Mouse (Mus musculus) hindbrain, embryonic 13.5 days (tissue): ENCODE data around the gene Gm9573. TPM values are rescaled to one million over a fixed set of nuclear protein-coding genes. Genes with fewer than 3 reads are reported as not detected.

Experiments used
- ATAC-seq: fragments of 200-750 bp; cut with Nextera tagmentation; 2 replicates; pipeline ENCODE4 v1.8.0; 2017; ENCODE audit warnings: moderate TSS enrichment; ENCODE audit not compliant: low FRiP score
- H3K27ac ChIP-seq: fragments of 300-500 bp; sonication (generic); 2 replicates; pipeline ENCODE4 v1.5.1; 2015; ENCODE audit warnings: inconsistent platforms, mild to moderate bottlenecking, moderate library complexity
- H3K27me3 ChIP-seq: fragments of 300-500 bp; sonication (generic); 2 replicates; pipeline ENCODE4 v1.6.1; 2015; ENCODE audit warnings: mild to moderate bottlenecking, inconsistent platforms
- H3K36me3 ChIP-seq: fragments of 300-500 bp; sonication (generic); 2 replicates; pipeline ENCODE4 v1.6.1; 2015; ENCODE audit warnings: mild to moderate bottlenecking, inconsistent platforms
- H3K4me1 ChIP-seq: fragments of 300-500 bp; sonication (generic); replicated peaks from 2 replicates; pipeline ENCODE4 v1.6.1; 2015; ENCODE audit warnings: inconsistent platforms
- H3K4me2 ChIP-seq: fragments of 300-500 bp; sonication (generic); 2 replicates; pipeline ENCODE4 v1.6.1; 2015; ENCODE audit warnings: inconsistent platforms, mild to moderate bottlenecking, moderate library complexity
- H3K4me3 ChIP-seq: fragments of 300-500 bp; sonication (generic); 2 replicates; pipeline ENCODE4 v1.5.1; 2015; ENCODE audit warnings: mild to moderate bottlenecking, inconsistent platforms
- H3K9ac ChIP-seq: fragments of 300-500 bp; sonication (generic); 2 replicates; pipeline ENCODE4 v1.6.1; 2015; ENCODE audit warnings: mild to moderate bottlenecking, inconsistent platforms
- H3K9me3 ChIP-seq: fragments of 300-500 bp; sonication (generic); 2 replicates; pipeline ENCODE4 v1.6.1; 2016; ENCODE audit warnings: inconsistent platforms
- WGBS: fragments of 180-500 bp; shearing (Covaris S2); methylation state at CpG from one replicate; pipeline ENCODE4 v1.1.7; 2015; 5-methylcytosine and 5-hydroxymethylcytosine counted together
- polyA plus RNA-seq: library from polyadenylated mRNA; unstranded; fragments of >200 nt; fragmentation: Nextera tagmentation; extraction: Ambion mirVana; gene quantifications from 2 replicates; pipeline ENCODE4 v1.2.1, GENCODE M21; 2015

Gene Gm9573
- not detected in 2 replicates for polyA plus RNA-seq

DNA sequence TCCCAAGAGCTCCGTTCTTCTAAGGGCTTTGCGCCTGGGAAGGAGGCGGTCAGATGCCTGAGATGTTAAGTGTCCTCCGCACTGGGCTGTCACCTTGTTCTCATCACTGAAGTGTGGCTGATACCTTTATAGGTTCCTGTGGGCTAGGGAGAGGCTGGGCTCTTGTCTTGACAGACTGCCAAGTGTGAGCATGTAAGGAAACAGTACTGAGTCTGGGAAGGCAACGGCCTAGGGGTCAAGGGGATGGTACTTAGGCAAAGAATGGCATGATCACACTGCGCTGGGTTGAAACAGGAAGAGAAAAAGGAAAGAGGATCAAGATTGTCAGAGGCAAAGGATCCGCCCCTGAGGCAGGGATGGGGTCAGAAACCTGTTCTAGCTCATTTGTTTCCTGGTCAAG is at the start of gene Gm9573:
Gene Gm9573, minus strand, starts transcription at position 101 of the 400 bp plus-strand sequence.
- H3K27ac ChIP-seq = no peak within 1 kb of the TSS
- H3K4me2 ChIP-seq = no peak within 1 kb of the TSS
- H3K9ac ChIP-seq = no peak within 1 kb of the TSS
- H3K4me1 ChIP-seq = no peaks in the 10 kb centered on the region
- no peak within 1 kb of the TSS for H3K4me3 ChIP-seq
- no peak for ATAC-seq
- no peaks in the 10 kb centered on the region for H3K27me3 ChIP-seq
- no peaks in the 10 kb centered on the region for H3K9me3 ChIP-seq
- H3K36me3 ChIP-seq = no peaks in the 10 kb centered on the region
- WGBS = 88% methylated on average over 7 of the region's 7 CpGs

DNA sequence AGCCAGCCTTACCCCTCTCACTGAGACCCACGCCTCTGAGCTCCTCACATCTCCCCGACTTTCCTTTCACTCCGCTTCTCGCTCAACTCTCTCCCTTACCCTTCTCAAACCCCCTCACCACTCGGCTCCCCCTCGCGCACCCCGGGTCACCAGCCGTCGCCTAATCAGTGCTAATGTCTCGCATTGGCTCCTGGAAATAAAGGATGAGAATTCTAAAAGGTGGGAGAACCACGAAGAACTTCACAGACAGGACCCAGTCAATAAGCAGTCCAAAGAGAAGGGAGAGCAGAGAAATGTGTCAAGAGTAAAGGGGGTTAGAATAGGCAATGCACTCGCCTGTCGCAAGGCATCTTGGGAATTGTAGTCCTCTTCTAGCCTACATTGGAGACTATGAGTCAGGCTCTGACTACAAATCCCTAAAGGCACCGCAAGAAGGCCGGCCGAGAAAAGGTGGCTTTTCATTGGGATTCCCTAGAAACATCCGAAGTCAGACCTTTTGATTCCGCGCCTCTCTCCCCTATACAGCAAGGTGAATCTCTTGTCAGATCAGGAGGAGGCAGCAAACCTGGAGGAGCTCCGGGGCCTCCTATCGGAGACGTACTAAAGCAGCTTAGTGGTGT is 47.1 kb upstream of the Gm9573 start, which contains the start of gene Gtf2h4:
Gene Gtf2h4, minus strand, starts transcription at position 324 of the 620 bp plus-strand sequence.
- WGBS = 2% methylated on average over 23 of the region's 23 CpGs
- Histone ChIP-seq H3K27me3 (no peaks in the 10 kb centered on the region), H3K27ac (peak within 1 kb of the TSS; percentile 35; the same call in 1 of the 2 replicates), H3K36me3 (peaks cover 14% of the 10 kb centered on the region), H3K9me3 (no peaks in the 10 kb centered on the region), H3K4me2 (peak within 1 kb of the TSS; percentile 84), H3K9ac (peak within 1 kb of the TSS; percentile 90), H3K4me1 (peaks cover 10% of the 10 kb centered on the region), H3K4me3 (peak within 1 kb of the TSS; percentile 69)
- ATAC-seq = peak; percentile 95

DNA sequence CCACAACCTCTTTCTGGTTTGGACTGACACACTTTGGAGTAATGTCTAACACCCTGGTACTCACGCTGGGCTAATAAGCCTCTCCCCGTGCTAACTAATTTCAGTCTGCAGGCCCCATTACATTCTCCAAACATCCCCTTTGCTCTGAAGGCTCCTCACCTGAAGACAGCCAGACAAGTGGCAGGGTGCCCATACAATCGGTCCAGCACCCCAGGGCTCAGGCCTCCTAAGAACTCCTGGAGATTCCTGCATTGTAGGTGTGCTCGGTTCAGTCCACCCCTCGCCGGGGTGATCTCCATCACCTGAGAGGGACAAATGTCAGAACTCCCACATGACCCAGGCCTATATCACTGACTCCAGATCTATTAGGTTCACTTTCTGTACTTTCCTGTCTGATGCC is 46.1 kb upstream of the Gm9573 start:
- no peak overlapping the region; the same call in 1 of the 2 replicates for H3K4me3 ChIP-seq
- H3K4me2 ChIP-seq = peak overlapping the region; percentile 84
- H3K9ac ChIP-seq = 0 out of 2 replicates have a peak overlapping the region, but pooled peaks have one; percentile 90
- no peak overlapping the region for H3K27ac ChIP-seq
- ATAC-seq = no peak
- no peaks in the 10 kb centered on the region for H3K27me3 ChIP-seq
- peaks cover 18% of the 10 kb centered on the region for H3K4me1 ChIP-seq
- 94% methylated on average over 6 of the region's 6 CpGs for WGBS
- peaks cover 14% of the 10 kb centered on the region for H3K36me3 ChIP-seq
- no peaks in the 10 kb centered on the region for H3K9me3 ChIP-seq

DNA sequence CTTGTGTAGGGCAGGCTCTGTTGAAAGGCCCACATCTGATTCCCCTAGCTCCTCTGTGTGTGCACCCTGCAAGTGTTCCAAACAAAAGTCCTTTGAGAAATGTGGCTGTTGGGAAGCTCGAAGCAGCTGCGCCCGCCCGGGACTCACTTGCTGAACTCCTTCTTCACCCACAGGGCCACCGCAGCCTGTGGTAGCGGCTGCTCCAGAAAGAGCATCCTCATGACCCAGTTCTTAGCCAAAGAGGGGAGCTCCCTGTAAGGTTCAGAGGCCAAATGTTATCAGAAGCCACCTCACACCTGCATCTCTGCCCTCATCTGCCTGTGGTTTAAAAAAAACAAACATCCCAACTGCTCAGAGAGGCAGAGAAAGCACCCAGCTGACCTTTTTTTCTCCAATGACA is 45.4 kb upstream of the Gm9573 start:
- Histone ChIP-seq H3K9ac (no peak overlapping the region; the same call in 1 of the 2 replicates), H3K4me3 (no peak overlapping the region), H3K4me2 (no peak overlapping the region), H3K27me3 (no peaks in the 10 kb centered on the region), H3K27ac (no peak overlapping the region), H3K36me3 (peaks cover 14% of the 10 kb centered on the region), H3K4me1 (peaks cover 20% of the 10 kb centered on the region), H3K9me3 (no peaks in the 10 kb centered on the region)
- 89% methylated on average over 6 of the region's 6 CpGs for WGBS
- ATAC-seq = no peak

DNA sequence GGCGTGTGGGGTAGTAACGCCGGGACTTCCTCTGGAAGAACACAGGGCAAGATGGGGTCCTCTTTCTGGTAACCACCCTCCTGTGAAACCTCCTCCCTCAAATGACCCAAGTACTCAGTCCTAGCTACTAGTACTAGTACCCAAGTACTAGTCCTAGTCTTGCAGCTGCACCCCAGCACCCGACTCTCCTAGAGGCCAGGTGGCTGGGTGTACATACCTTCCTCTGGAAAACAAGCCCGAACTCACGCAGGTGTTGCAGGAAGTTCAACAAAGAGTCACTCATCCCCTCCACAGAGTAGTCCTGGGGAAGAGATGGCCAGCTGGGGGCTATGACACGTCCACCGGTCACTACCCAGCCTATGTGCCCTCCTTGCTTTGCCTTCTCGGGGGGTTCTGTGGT is 43.3 kb upstream of the Gm9573 start:
- Histone ChIP-seq H3K27me3 (no peaks in the 10 kb centered on the region), H3K4me3 (no peak overlapping the region), H3K4me2 (no peak overlapping the region), H3K9ac (no peak overlapping the region), H3K9me3 (no peaks in the 10 kb centered on the region), H3K4me1 (peaks cover 30% of the 10 kb centered on the region), H3K27ac (no peak overlapping the region), H3K36me3 (peaks cover 15% of the 10 kb centered on the region)
- WGBS = 92% methylated on average over 9 of the region's 9 CpGs
- no peak for ATAC-seq

DNA sequence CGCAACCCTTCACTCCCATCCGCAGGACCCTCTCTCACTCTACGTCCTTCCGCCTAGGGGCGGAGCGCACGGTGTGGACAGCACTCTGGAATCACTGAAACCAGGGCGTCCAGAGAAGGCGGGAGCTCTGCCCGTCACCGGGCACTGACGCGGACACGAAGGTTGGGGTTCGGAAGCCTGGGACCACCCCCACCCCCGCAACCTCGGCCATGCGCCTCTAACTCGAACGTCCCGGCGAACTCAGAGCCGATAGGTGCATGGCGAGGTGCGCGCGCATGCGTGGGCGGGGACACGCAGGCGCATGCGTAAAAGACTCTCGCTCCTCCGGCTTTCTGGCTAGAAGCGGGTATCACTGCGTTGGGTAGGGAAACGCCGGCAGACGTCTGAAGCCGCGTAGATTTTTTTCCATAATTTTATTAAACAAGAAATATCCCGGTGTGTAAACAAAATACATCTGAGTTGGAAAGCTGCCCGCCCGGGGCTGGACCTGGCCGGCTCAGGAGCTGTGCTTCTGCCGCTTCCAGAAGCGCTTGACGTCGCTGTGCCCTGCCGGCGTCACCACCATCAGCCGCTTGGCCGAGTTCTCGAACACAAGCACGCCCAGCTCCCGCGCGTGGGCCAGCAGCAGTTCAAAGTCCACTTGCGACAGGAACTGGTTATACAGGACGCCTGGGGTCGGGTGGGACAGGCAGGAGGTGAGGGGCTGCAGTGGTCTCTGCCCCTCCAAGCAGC is 41.1 kb upstream of the Gm9573 start, which contains the start of gene Vars2:
Gene Vars2, minus strand, starts transcription at position 259 of the 732 bp plus-strand sequence.
- peak; percentile 91 for ATAC-seq

DNA sequence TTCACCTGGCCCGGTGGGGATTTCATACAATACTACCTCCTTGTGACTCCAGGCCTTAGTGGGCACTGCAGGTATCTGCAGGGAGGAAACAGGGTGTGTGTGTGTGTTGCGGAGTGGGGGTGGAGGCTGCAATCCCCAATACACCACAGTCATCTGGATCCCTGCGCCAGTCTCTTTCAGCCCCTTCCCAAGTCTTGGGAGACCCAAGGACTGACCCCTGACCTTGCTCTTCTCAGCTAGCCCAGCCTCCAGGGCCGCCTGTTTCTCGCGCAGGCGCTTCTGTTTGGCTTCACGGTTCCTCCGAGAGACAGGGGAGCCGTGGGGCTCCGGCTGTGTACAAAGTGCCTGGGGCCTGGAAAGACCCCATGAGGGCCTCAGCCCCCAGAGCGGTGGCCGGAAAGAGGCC is 40.4 kb upstream of the Gm9573 start:
- peak overlapping the region; percentile 65 for H3K4me3 ChIP-seq
- 5% methylated on average over 13 of the region's 13 CpGs for WGBS
- peak overlapping the region; percentile 83 for H3K9ac ChIP-seq
- ATAC-seq = peak; percentile 61
- H3K9me3 ChIP-seq = no peaks in the 10 kb centered on the region
- peak overlapping the region; percentile 90 for H3K27ac ChIP-seq
- peaks cover 20% of the 10 kb centered on the region for H3K4me1 ChIP-seq
- H3K4me2 ChIP-seq = peak overlapping the region; percentile 90
- H3K36me3 ChIP-seq = peaks cover 36% of the 10 kb centered on the region
- no peaks in the 10 kb centered on the region for H3K27me3 ChIP-seq

More for the DNA sequence above, 41.1 kb upstream of the Gm9573 start, which contains the start of gene Vars2:
- H3K9ac ChIP-seq = peak within 1 kb of the TSS; percentile 83
- WGBS = under 1% methylated on average over 61 of the region's 61 CpGs
- H3K4me2 ChIP-seq = peak within 1 kb of the TSS; percentile 90
- H3K4me1 ChIP-seq = peaks cover 22% of the 10 kb centered on the region
- peaks cover 34% of the 10 kb centered on the region for H3K36me3 ChIP-seq
- H3K27me3 ChIP-seq = no peaks in the 10 kb centered on the region
- H3K4me3 ChIP-seq = peak within 1 kb of the TSS; percentile 65
- peak within 1 kb of the TSS; percentile 90 for H3K27ac ChIP-seq
- no peaks in the 10 kb centered on the region for H3K9me3 ChIP-seq

DNA sequence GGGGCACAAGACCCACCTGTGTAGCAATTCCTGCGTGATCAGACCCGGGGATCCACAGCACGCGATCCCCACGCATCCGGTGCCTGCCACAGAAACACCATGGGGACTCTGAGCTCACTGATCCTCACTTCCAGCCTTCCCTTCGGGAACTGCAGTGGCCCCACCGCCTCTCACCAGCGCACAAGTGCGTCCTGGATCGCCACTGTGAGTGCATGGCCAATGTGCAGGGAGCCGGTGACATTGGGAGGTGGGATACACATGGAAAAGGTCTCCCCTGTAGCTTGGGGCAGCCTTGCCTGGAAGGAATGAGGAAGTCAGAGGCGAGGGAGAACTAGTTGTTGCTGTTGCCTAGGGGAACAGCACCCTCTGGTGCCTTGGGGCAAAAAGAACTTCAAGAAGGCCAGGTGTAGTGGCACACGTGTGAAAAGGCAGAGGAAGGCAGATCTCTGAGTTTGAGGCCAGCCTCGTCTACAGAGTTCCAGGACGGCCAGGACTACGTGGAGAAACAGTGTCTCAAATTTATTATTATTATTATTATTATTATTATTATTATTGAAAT is 39.6 kb upstream of the Gm9573 start:
- no peaks in the 10 kb centered on the region for H3K27me3 ChIP-seq
- H3K4me3 ChIP-seq = no peak overlapping the region
- 0 out of 2 replicates have a peak overlapping the region, but pooled peaks have one; percentile 23 for H3K27ac ChIP-seq
- H3K36me3 ChIP-seq = peaks cover 44% of the 10 kb centered on the region
- H3K9me3 ChIP-seq = no peaks in the 10 kb centered on the region
- peak overlapping the region; percentile 43 for H3K9ac ChIP-seq
- WGBS = 81% methylated on average over 17 of the region's 17 CpGs
- peak overlapping the region; percentile 90 for H3K4me2 ChIP-seq
- ATAC-seq = no peak
- H3K4me1 ChIP-seq = peaks cover 20% of the 10 kb centered on the region

DNA sequence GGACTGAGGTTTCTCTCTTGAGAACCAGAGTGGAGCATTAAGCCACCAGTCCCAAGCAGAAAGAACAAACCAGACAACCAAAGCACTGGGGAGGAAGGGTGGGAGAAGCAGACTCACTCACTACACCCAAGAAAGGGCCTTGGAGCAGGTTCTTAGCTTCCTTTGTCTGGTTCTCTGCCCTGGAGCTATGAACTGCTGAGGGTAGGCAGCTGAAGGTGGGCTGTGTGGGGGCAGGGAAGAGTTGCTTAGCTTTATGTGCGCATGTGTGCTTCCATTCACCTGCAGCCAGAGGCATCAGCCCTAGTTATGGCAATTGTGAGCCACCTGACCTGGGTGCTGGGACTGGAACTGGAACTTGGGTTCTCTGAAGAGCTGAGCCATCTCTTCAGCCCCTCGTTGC is 26.6 kb upstream of the Gm9573 start:
- no peaks in the 10 kb centered on the region for H3K4me1 ChIP-seq
- H3K36me3 ChIP-seq = peaks cover 37% of the 10 kb centered on the region
- no peak overlapping the region for H3K27ac ChIP-seq
- no peaks in the 10 kb centered on the region for H3K27me3 ChIP-seq
- H3K4me3 ChIP-seq = no peak overlapping the region
- no peak for ATAC-seq
- H3K9ac ChIP-seq = no peak overlapping the region
- 85% methylated on average over 2 of the region's 2 CpGs for WGBS
- no peak overlapping the region for H3K4me2 ChIP-seq
- H3K9me3 ChIP-seq = no peaks in the 10 kb centered on the region

DNA sequence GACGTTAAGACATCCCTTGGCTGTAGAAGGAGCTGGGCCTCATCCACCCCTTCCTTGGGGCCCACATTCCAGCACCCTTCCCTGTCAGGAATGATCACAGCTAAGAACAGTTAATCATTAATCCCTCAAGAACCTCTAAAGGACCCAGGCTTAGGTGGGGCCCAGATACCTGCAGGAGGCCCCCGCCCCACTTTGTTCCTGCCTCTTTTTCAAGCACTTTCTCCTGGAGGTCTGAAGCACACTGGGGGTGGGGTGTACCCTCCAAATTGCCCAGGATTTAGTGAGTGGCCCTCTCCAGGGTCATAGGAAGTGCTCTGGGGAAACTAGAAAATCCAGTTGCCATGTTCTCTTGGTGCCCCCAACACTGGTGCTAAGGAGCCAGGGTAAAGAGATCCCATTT is 23.0 kb upstream of the Gm9573 start:
- Histone ChIP-seq H3K4me1 (no peaks in the 10 kb centered on the region), H3K36me3 (peaks cover under 1% of the 10 kb centered on the region; the same call in 1 of the 2 replicates), H3K9me3 (0 out of 2 replicates have a peak, but pooled peaks cover 3% of the 10 kb centered on the region), H3K27ac (no peak overlapping the region), H3K9ac (no peak overlapping the region), H3K27me3 (0 out of 2 replicates have a peak, but pooled peaks cover 6% of the 10 kb centered on the region), H3K4me3 (no peak overlapping the region), H3K4me2 (no peak overlapping the region)
- 83% methylated on average over 2 of the region's 2 CpGs for WGBS
- ATAC-seq = no peak

DNA sequence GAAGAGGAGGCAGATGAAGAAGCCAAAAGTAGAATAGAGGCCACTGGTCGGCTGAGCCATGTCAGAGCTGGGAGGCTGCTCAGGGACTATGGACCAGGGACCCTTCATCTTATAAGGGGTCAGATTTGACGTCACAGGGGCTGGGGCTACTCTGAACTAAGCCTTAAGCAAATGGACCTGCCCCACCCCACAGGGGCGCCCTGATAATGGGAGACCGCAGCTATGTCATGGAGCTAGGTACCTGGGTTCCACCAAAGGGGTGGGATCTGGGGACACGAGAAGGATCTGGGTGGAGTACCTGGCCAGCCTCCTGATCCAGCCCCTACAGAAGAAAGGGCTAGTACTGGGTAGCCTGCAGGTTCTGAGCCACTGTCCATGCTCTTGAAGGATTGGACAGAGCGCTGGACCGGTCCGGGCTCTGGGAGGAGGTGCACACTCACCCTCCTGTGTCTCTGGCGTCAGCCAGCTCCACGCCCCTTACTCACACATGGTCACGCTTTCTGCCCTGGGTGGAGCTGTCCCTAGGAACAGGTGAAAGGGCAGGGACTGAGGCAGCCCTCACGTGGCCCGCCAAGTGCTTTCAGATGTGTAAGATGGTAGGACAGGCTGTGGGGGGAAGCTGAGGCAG is 17.3 kb upstream of the Gm9573 start, which contains the start of gene Mucl3:
Gene Mucl3, minus strand, starts transcription at position 87 of the 628 bp plus-strand sequence.
- no peak within 1 kb of the TSS for H3K4me3 ChIP-seq
- H3K27me3 ChIP-seq = peaks cover 12% of the 10 kb centered on the region
- H3K36me3 ChIP-seq = no peaks in the 10 kb centered on the region
- no peaks in the 10 kb centered on the region for H3K4me1 ChIP-seq
- 0 out of 2 replicates have a peak, but pooled peaks cover 3% of the 10 kb centered on the region for H3K9me3 ChIP-seq
- H3K27ac ChIP-seq = no peak within 1 kb of the TSS
- no peak for ATAC-seq
- 76% methylated on average over 13 of the region's 13 CpGs for WGBS
- H3K9ac ChIP-seq = no peak within 1 kb of the TSS
- no peak within 1 kb of the TSS for H3K4me2 ChIP-seq

DNA sequence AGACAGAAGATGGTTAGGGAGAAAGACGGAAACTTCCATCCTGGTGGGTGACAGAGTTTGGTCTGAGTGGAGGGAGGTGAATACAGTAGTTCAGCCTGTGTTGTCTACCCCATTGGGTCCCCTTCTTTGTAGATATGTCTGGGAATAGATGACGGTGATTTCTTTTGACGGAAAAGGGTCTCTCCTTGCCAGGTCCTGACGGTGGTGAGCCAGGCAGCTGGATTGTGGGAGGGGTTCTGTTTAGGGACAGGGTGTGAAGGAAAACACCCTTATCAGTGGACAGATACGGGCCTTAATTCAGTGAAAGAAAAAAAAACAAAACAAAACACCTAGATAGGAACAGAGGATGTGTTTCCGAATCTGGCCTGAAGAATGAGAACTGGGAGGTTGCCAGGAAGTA is 12.9 kb upstream of the Gm9573 start:
- H3K4me1 ChIP-seq = 0 out of 2 replicates have a peak, but pooled peaks cover 3% of the 10 kb centered on the region
- H3K9ac ChIP-seq = no peak overlapping the region
- no peak for ATAC-seq
- no peak overlapping the region for H3K27ac ChIP-seq
- H3K27me3 ChIP-seq = peaks cover 14% of the 10 kb centered on the region
- H3K36me3 ChIP-seq = no peaks in the 10 kb centered on the region
- no peak overlapping the region for H3K4me3 ChIP-seq
- WGBS = 85% methylated on average over 6 of the region's 6 CpGs
- no peaks in the 10 kb centered on the region for H3K9me3 ChIP-seq
- no peak overlapping the region for H3K4me2 ChIP-seq
